Mouse (Mus musculus) MEL (cell line): Measurements from ENCODE around the gene Abcc4. TPM values are rescaled to one million over a fixed set of nuclear protein-coding genes. Genes with fewer than 3 reads are reported as not detected.

Source experiments
- DNase-seq: peaks from one replicate; pipeline ENCODE4 v3.0.0; 2011; ENCODE audit warnings: low read depth, low spot score
- H3K27ac ChIP-seq: 2 replicates; pipeline ENCODE4 v1.5.1; 2012; ENCODE audit warnings: low read depth, mild to moderate bottlenecking, control low read depth, low read length, moderate library complexity; ENCODE audit not compliant: control insufficient read depth
- H3K27me3 ChIP-seq, 2 experiments: fragments of 150-350 bp in 1 of 2; sonication (generic) in 1 of 2; 2 replicates each; pipeline ENCODE4 v1.6.1; 2012; ENCODE audit warnings: low read length in 2 of 2, mild to moderate bottlenecking in 2 of 2, improper control_type of control experiment in 1 of 2, moderate library complexity in 1 of 2; ENCODE audit not compliant: insufficient read depth in 2 of 2, control insufficient read depth in 1 of 2
- H3K36me3 ChIP-seq, 2 experiments: 2 replicates each; pipeline ENCODE4 v1.6.1; 2012 to 2014; ENCODE audit warnings: low read length in 2 of 2, improper control_type of control experiment in 1 of 2, inconsistent platforms in 1 of 2, mild to moderate bottlenecking in 1 of 2; ENCODE audit not compliant: insufficient read depth in 2 of 2, control insufficient read depth in 1 of 2
- H3K4me1 ChIP-seq, 2 experiments: fragments of 150-350 bp in 1 of 2; sonication (generic) in 1 of 2; 2 replicates each; pipeline ENCODE4 v1.6.1; 2012; ENCODE audit warnings: low read length in 2 of 2, improper control_type of control experiment in 1 of 2, mild to moderate bottlenecking in 1 of 2; ENCODE audit not compliant: insufficient read depth in 2 of 2, control insufficient read depth in 1 of 2
- H3K4me3 ChIP-seq, 2 experiments: fragments of 150-350 bp in 1 of 2; sonication (generic) in 1 of 2; 2 replicates each; pipeline ENCODE4 v1.5.1; 2012; ENCODE audit warnings: low read depth in 2 of 2, low read length in 2 of 2, mild to moderate bottlenecking in 2 of 2, moderate library complexity in 2 of 2, control low read depth in 1 of 2, improper control_type of control experiment in 1 of 2; ENCODE audit not compliant: control insufficient read depth in 1 of 2, insufficient read depth in 1 of 2
- H3K79me2 ChIP-seq: 2 replicates; pipeline ENCODE4 v1.6.1; 2012; ENCODE audit warnings: mild to moderate bottlenecking, low read length, moderate library complexity; ENCODE audit not compliant: control insufficient read depth, poor library complexity, insufficient read depth
- H3K9ac ChIP-seq: 2 replicates; pipeline ENCODE4 v1.6.1; 2012; ENCODE audit warnings: low read depth, mild to moderate bottlenecking, control low read depth, low read length, moderate library complexity; ENCODE audit not compliant: control insufficient read depth, poor library complexity, severe bottlenecking
- H3K9me3 ChIP-seq: fragments of 150-350 bp; sonication (generic); replicated peaks from 2 replicates; pipeline ENCODE4 v1.6.1; 2012; ENCODE audit warnings: mild to moderate bottlenecking, low read length, improper control_type of control experiment, moderate library complexity; ENCODE audit not compliant: insufficient read depth
- CHD1 ChIP-seq: IDR thresholded peaks from 2 replicates; pipeline ENCODE4 v1.6.1; 2012; ENCODE audit warnings: low read depth, mild to moderate bottlenecking, inconsistent platforms, low read length, improper control_type of control experiment
- CHD2 ChIP-seq: IDR thresholded peaks from 2 replicates; pipeline ENCODE4 v1.6.1; 2011; ENCODE audit warnings: low read length, improper control_type of control experiment
- CTCF ChIP-seq, 3 experiments: IDR thresholded peaks in 2 of 3; conservative IDR thresholded peaks in 1 of 3; 2 replicates each; pipeline ENCODE4 v1.5.1; 2011 to 2012; ENCODE audit warnings: low read length in 3 of 3, low read depth in 2 of 3, mild to moderate bottlenecking in 2 of 3, improper control_type of control experiment in 1 of 3, inconsistent platforms in 1 of 3, mixed read lengths in 1 of 3, moderate library complexity in 1 of 3; ENCODE audit not compliant: control insufficient read depth in 1 of 3, insufficient read depth in 1 of 3, poor library complexity in 1 of 3, severe bottlenecking in 1 of 3
- E2F4 ChIP-seq: IDR thresholded peaks from 2 replicates; pipeline ENCODE4 v1.6.1; 2011; ENCODE audit warnings: low read depth, low read length, improper control_type of control experiment, borderline replicate concordance
- ELF1 ChIP-seq: IDR thresholded peaks from 2 replicates; pipeline ENCODE4 v1.6.1; 2014; ENCODE audit warnings: low read depth, mild to moderate bottlenecking, inconsistent platforms, low read length, improper control_type of control experiment, moderate library complexity
- EP300 ChIP-seq, 2 experiments: IDR thresholded peaks; 2 replicates each; pipeline ENCODE4 v1.6.1; 2011; ENCODE audit warnings: improper control_type of control experiment in 2 of 2, low read length in 2 of 2, low read depth in 1 of 2, mild to moderate bottlenecking in 1 of 2
- HCFC1 ChIP-seq: IDR thresholded peaks from 2 replicates; pipeline ENCODE4 v1.6.1; 2012; ENCODE audit warnings: low read depth, mild to moderate bottlenecking, inconsistent platforms, low read length, improper control_type of control experiment, moderate library complexity
- JUND ChIP-seq: IDR thresholded peaks from 2 replicates; pipeline ENCODE4 v1.6.1; 2011; ENCODE audit warnings: low read depth, mild to moderate bottlenecking, improper control_type of control experiment, low read length
- KAT2A ChIP-seq: conservative IDR thresholded peaks from 2 replicates; pipeline ENCODE4 v1.6.1; 2012; ENCODE audit warnings: low read depth, low read length, improper control_type of control experiment, inconsistent platforms
- MAFK ChIP-seq: IDR thresholded peaks from 2 replicates; pipeline ENCODE4 v1.6.1; 2011; ENCODE audit warnings: low read depth, mild to moderate bottlenecking, low read length, improper control_type of control experiment, borderline replicate concordance
- MAZ ChIP-seq: IDR thresholded peaks from 2 replicates; pipeline ENCODE4 v1.6.1; 2012; ENCODE audit warnings: low read depth, mild to moderate bottlenecking, inconsistent platforms, low read length, improper control_type of control experiment
- MYB ChIP-seq: IDR thresholded peaks from 2 replicates; pipeline ENCODE4 v1.6.1; 2011; ENCODE audit warnings: mild to moderate bottlenecking, low read depth, low read length, improper control_type of control experiment
- POLR2AphosphoS2 ChIP-seq: IDR thresholded peaks from 2 replicates; pipeline ENCODE4 v1.6.1; 2011; ENCODE audit warnings: low read length, improper control_type of control experiment
- SMC3 ChIP-seq: IDR thresholded peaks from 2 replicates; pipeline ENCODE4 v1.6.1; 2011; ENCODE audit warnings: low read depth, low read length, improper control_type of control experiment
- ZKSCAN1 ChIP-seq: IDR thresholded peaks from 2 replicates; pipeline ENCODE4 v1.6.1; 2012; ENCODE audit warnings: low read depth, mild to moderate bottlenecking, inconsistent platforms, low read length, improper control_type of control experiment, moderate library complexity
- polyA plus RNA-seq, 2 experiments: library from polyadenylated mRNA; stranded (reverse) in 1 of 2; unstranded in 1 of 2; fragments of >175 nt in 1 of 2; fragments of >200 nt in 1 of 2; gene quantifications; 2 replicates each; pipeline versions ENCODE4 v1.2.1 to v1.2.4; 2012; ENCODE audit warnings: low replicate concordance in 2 of 2, low read depth in 1 of 2; ENCODE audit not compliant: insufficient read length in 2 of 2, insufficient read depth in 1 of 2, missing spikeins in 1 of 2
- total RNA-seq: library from RNA; depleted of rRNA; stranded (reverse); fragments of 300-350 nt; gene quantifications from 2 replicates; pipeline ENCODE4 v1.2.3, GENCODE M21; 2012

Abcc4 gene
- total and polyA plus RNA-seq, 3 experiments = 7.1 to 8.4 TPM; not detected in 1

DNA sequence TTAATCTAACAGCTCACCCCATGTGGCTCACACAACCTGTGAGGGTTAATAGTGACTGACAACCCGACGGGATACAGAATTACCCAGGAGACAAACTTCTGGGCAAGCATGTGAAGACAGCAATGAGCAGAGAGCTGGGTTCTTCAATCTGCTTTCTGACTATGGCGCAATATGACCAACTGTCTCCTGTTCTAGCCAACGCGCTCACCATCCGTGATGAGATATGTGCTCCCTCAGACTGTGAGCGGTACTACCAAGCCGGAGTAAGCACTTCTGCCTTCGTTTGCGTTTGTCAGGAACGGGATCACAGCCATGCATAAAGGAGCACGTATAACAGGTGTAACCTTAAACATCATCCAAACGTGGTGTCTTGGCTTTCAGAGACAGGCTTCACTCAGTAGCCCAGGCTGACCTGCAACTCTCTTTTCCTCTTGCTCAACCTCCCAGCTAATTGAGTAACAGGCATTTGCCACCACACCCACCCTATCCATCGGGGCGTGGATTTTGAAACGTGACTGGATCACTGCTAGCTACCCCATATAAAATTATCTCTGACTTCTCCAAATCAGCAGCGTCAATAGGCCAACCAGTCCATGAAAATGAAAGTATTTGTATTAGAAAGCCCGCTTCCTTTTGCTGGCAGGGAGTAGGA lies 43.3 kb downstream of the Abcc4 start:
- H3K36me3 ChIP-seq = peaks cover 0 to 7% of the 10 kb centered on the region in 2 experiments; a peak in 2 of 4 replicates
- DNase-seq = no peak
- no peak overlapping the region for H3K4me3 ChIP-seq
- H3K27me3 ChIP-seq = no peaks in the 10 kb centered on the region
- H3K9me3 ChIP-seq = no peaks in the 10 kb centered on the region
- H3K27ac ChIP-seq = no peak overlapping the region
- no peaks in the 10 kb centered on the region for H3K79me2 ChIP-seq
- TF ChIP-seq JUND = no peak
- no peak for TF ChIP-seq MAFK
- TF ChIP-seq ELF1 = no peak
- TF ChIP-seq POLR2AphosphoS2 = no peak
- H3K9ac ChIP-seq = no peak overlapping the region
- peaks cover 2 to 8% of the 10 kb centered on the region in 2 experiments; a peak in 3 of 4 replicates for H3K4me1 ChIP-seq

DNA sequence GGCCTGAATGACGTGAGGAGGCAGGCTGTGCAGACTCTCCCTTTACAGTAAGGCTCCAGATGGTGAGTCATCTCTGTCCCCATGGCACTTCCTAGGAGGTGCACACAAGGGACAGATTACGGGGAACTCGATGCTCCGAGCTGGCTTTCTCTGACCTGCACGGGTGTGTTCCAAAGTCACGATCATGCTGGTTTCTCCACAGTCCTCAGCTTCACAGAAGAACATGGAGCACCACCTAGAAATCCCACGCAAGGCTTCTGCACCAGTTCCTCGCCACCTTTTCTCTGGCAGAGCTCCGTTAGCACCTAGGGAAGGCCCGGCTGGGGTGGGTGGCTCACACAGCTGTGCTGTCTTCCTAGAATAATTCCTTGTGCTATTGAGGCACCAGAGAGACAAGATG lies 43.9 kb downstream of the Abcc4 start:
- Histone ChIP-seq H3K36me3 (peaks cover 0 to 12% of the 10 kb centered on the region in 2 experiments; a peak in 2 of 4 replicates), H3K9me3 (no peaks in the 10 kb centered on the region), H3K4me1 (peaks cover 4 to 14% of the 10 kb centered on the region in 2 experiments), H3K4me3 (no peak overlapping the region), H3K9ac (no peak overlapping the region), H3K79me2 (no peaks in the 10 kb centered on the region), H3K27me3 (no peaks in the 10 kb centered on the region), H3K27ac (no peak overlapping the region)
- no peak for TF ChIP-seq MYB
- TF ChIP-seq E2F4 = no peak
- no peak for TF ChIP-seq EP300 (IDR thresholded peaks at IDR 0.05; ENCODE audit: low read depth in 1 of 2, low read length in 2 of 2)
- no peak for TF ChIP-seq SMC3
- no peak for TF ChIP-seq CTCF (IDR thresholded peaks at IDR 0.05 in 2 of 3, conservative IDR thresholded peaks at IDR 0.05 in 1 of 3; ENCODE audit: control insufficient read depth in 1 of 3, insufficient read depth in 1 of 3, low read depth in 2 of 3, low read length in 3 of 3, poor library complexity in 1 of 3, severe bottlenecking in 1 of 3)
- no peak for TF ChIP-seq KAT2A
- no peak for TF ChIP-seq CHD1
- no peak for TF ChIP-seq CHD2
- TF ChIP-seq HCFC1 = no peak
- TF ChIP-seq ELF1 = no peak
- TF ChIP-seq MAZ = no peak
- DNase-seq = no peak

DNA sequence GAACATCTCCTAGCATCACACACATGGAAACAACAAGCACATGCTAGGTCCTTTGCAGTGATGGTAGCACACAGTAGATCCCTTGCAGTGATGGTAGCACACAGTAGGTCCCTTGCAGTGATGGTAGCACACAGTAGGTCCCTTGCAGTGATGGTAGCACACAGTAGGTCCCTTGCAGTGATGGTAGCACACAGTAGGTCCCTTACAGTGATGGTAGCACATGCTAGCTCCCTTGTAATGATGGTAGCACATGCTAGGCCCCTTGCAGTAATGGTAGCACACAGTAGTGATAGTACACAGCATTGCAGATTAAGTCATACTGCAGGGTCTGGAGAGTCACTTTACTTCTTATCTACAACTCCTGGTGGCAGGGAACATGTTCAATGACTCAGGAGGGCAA lies 46.8 kb downstream of the Abcc4 start:
- H3K4me1 ChIP-seq = peaks cover 7 to 22% of the 10 kb centered on the region in 2 experiments
- H3K36me3 ChIP-seq = peaks cover 0 to 12% of the 10 kb centered on the region in 2 experiments; a peak in 2 of 4 replicates
- H3K9me3 ChIP-seq = no peaks in the 10 kb centered on the region
- DNase-seq = no peak
- no peak for TF ChIP-seq MAFK
- TF ChIP-seq ZKSCAN1 = peak; percentile 99
- TF ChIP-seq, all 39 proteins: peak for 1
- Histone ChIP-seq H3K27me3 (no peaks in the 10 kb centered on the region), H3K79me2 (no peaks in the 10 kb centered on the region), H3K27ac (no peak overlapping the region), H3K4me3 (no peak overlapping the region), H3K9ac (no peak overlapping the region)
